Mouse (Mus musculus): ENCODE data around the gene Commd2.

Commd2 gene

GRCm38 (mm10) chr3:57612430-57612997 lies 39.0 kb downstream of the Commd2 start:
- DNase-seq, result no peak

GRCm38 (mm10) chr3:57611776-57612175 lies 39.7 kb downstream of the Commd2 start:
- no peak for DNase-seq

GRCm38 (mm10) chr3:57604618-57605015 lies 46.9 kb downstream of the Commd2 start:
- no peak for DNase-seq

- no peak for DNase-seq
Measured at GRCm38 (mm10) chr3:57603891-57604617, 47.5 kb downstream of the Commd2 start.

- no peak for DNase-seq
Measured at GRCm38 (mm10) chr3:57602610-57603009, 48.9 kb downstream of the Commd2 start.

GRCm38 (mm10) chr3:57596566-57596965 lies 54.9 kb downstream of the Commd2 start:
- no peak for DNase-seq

GRCm38 (mm10) chr3:57595506-57595905 lies 56.0 kb downstream of the Commd2 start:
- no peak for DNase-seq

Data from thymus, adult 18-20 months (tissue).